Mouse (Mus musculus) liver, embryonic 13.5 days (tissue): ENCODE measurements around the gene Cdk5rap1. TPM values are rescaled to one million over a fixed set of nuclear protein-coding genes. Genes with fewer than 3 reads are reported as not detected.

ENCODE experiments used
- ATAC-seq: fragments of 200-750 bp; cut with Nextera tagmentation; 2 replicates; pipeline ENCODE4 v1.8.0; 2017; ENCODE audit warnings: low read depth, mild to moderate bottlenecking, moderate number of reproducible peaks, moderate library complexity
- DNase-seq: peaks from one replicate; pipeline ENCODE4 v3.0.0; 2022
- H3K27ac ChIP-seq: fragments of 300-500 bp; sonication (generic); 2 replicates; pipeline ENCODE4 v1.5.1; 2015; ENCODE audit warnings: moderate library complexity, mild to moderate bottlenecking, inconsistent platforms
- H3K27me3 ChIP-seq: fragments of 300-500 bp; sonication (generic); 2 replicates; pipeline ENCODE4 v1.6.1; 2015; ENCODE audit warnings: mild to moderate bottlenecking, inconsistent platforms
- H3K36me3 ChIP-seq: fragments of 300-500 bp; sonication (generic); 2 replicates; pipeline ENCODE4 v1.6.1; 2015; ENCODE audit warnings: mild to moderate bottlenecking, inconsistent platforms
- H3K4me1 ChIP-seq: fragments of 300-500 bp; sonication (generic); replicated peaks from 2 replicates; pipeline ENCODE4 v1.6.1; 2015; ENCODE audit warnings: inconsistent platforms
- H3K4me2 ChIP-seq: fragments of 300-500 bp; sonication (generic); 2 replicates; pipeline ENCODE4 v1.6.1; 2015; ENCODE audit warnings: inconsistent platforms, mild to moderate bottlenecking, moderate library complexity
- H3K4me3 ChIP-seq: fragments of 300-500 bp; sonication (generic); replicated peaks from 2 replicates; pipeline ENCODE4 v1.5.1; 2015; ENCODE audit warnings: mild to moderate bottlenecking, inconsistent platforms
- H3K9ac ChIP-seq: fragments of 300-500 bp; sonication (generic); 2 replicates; pipeline ENCODE4 v1.6.1; 2015; ENCODE audit warnings: mild to moderate bottlenecking, inconsistent platforms
- H3K9me3 ChIP-seq: fragments of 300-500 bp; sonication (generic); replicated peaks from 2 replicates; pipeline ENCODE4 v1.6.1; 2016; ENCODE audit warnings: inconsistent platforms
- WGBS: fragments of 180-500 bp; shearing (Covaris S2); methylation state at CpG from one replicate; pipeline ENCODE4 v1.1.7; 2015; ENCODE audit not compliant: insufficient replicate concordance; 5-methylcytosine and 5-hydroxymethylcytosine counted together
- polyA plus RNA-seq: library from polyadenylated mRNA; unstranded; fragments of >200 nt; fragmentation: Nextera tagmentation; extraction: Ambion mirVana; gene quantifications from 2 replicates; pipeline ENCODE4 v1.2.1, GENCODE M21; 2015

Gene Cdk5rap1
- polyA plus RNA-seq, 1 experiment from 2014 or later = 18.0 TPM

DNA sequence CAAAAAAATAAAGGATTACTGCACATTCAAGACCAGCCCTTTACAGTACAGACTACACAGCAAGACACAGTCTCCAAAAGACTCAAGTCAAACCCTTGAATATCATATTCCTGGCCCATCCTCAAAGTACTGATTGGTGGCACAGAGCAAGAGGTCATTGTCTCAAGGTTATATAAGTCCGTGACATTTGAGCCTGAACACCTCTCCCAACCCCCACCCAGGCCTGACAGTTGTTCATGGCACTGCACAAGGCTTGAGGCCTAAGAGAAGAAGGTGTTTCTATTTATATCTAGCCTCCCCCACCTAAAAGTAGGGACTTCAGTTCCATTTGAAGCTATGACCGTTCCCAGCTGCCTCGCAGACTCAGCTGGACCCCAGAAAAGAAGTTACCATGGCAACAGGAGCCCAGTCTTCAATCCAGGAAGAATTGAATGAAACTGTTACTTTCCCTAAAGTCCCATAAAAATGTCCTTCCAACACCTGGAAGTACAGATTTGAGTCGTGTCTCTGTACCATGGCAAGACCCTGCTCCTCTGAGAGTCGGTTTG is 32.7 kb upstream of the Cdk5rap1 start:
- Histone ChIP-seq H3K27ac (no peak overlapping the region), H3K9ac (no peak overlapping the region), H3K9me3 (no peaks in the 10 kb centered on the region), H3K27me3 (peaks cover 48% of the 10 kb centered on the region), H3K4me3 (no peak overlapping the region), H3K36me3 (no peaks in the 10 kb centered on the region), H3K4me2 (no peak overlapping the region), H3K4me1 (peaks cover 16% of the 10 kb centered on the region)
- ATAC-seq (no peak), DNase-seq (no peak)
- 59% methylated on average over 5 of the region's 5 CpGs for WGBS

DNA sequence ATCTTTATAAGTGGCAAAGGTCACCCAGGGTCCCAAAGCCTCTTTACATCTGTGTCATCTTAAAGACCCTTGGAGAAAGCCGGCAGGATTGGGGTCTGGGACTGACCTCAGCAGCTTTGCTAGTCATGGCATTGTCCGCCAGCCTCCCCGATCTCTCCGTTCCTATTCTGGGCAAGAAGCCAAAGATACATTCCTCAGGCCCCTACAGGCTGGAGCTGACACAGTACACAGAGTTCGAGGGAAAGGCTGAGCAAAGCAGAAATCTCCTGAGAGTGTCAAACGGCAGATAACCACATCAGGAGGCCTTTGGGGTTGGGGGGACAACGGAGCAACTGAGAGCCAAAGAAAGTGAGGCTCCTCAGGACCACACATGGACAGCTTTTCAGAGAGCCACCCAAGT is 30.0 kb upstream of the Cdk5rap1 start:
- no peaks in the 10 kb centered on the region for H3K9me3 ChIP-seq
- H3K9ac ChIP-seq = no peak overlapping the region
- H3K27ac ChIP-seq = no peak overlapping the region
- 43% methylated on average over 7 of the region's 7 CpGs for WGBS
- ATAC-seq = peak; percentile 35; the same call in 1 of the 2 replicates
- no peaks in the 10 kb centered on the region for H3K36me3 ChIP-seq
- H3K27me3 ChIP-seq = peaks cover 28% of the 10 kb centered on the region
- no peak overlapping the region for H3K4me2 ChIP-seq
- DNase-seq = no peak
- no peak overlapping the region for H3K4me3 ChIP-seq
- peaks cover 12% of the 10 kb centered on the region for H3K4me1 ChIP-seq

DNA sequence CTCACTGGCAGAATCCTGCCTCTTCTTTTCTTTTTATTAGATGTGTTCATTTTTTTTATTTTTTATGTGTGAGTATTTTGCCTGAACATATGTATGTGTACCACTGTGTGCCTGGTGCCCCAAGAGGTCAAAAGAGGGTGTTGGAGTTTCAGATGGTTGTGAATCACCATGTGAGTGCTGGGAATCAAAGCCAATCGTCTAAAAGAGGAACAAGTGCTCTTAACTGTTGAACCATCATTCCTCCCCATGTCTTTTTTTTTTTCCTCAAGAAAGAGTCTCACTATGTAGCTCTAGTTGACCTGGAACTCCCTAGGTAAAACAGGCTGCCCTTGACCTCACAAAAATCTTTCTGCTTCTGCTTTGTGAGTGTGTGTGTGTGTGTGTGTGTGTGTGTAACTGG is 29.2 kb upstream of the Cdk5rap1 start:
- Histone ChIP-seq H3K36me3 (no peaks in the 10 kb centered on the region), H3K4me2 (no peak overlapping the region), H3K4me1 (peaks cover 4% of the 10 kb centered on the region), H3K27ac (no peak overlapping the region), H3K4me3 (no peak overlapping the region), H3K27me3 (peaks cover 20% of the 10 kb centered on the region), H3K9ac (no peak overlapping the region), H3K9me3 (no peaks in the 10 kb centered on the region)
- no peak for DNase-seq
- no peak for ATAC-seq
- 8% methylated on average over 1 of the region's 1 CpGs for WGBS

DNA sequence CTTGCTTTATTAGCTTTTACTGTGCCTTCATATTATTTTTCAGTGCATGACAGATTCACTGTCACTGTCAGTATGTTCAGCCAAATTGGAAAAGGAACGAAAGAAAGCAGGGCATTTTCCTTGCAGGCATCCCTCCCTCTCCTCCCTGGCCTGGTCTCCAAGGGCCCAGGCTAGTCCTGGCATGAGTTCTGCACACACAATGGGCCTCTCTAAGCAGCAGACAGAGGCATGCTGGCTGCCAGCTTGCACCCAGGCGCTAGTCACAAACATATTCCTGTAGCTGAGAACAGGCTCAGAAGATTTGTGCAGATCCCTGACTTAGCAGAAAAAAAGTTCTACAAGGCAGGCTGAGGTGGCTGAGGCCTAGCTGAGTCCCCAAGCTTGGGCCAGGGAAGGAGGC is 26.5 kb upstream of the Cdk5rap1 start:
- Histone ChIP-seq H3K4me2 (no peak overlapping the region), H3K4me1 (0 out of 2 replicates have a peak, but pooled peaks cover 3% of the 10 kb centered on the region), H3K4me3 (no peak overlapping the region), H3K9ac (no peak overlapping the region), H3K9me3 (no peaks in the 10 kb centered on the region), H3K36me3 (no peaks in the 10 kb centered on the region), H3K27me3 (0 out of 2 replicates have a peak, but pooled peaks cover 4% of the 10 kb centered on the region), H3K27ac (no peak overlapping the region)
- ATAC-seq (no peak), DNase-seq (no peak)
- WGBS = 73% methylated on average over 2 of the region's 2 CpGs

DNA sequence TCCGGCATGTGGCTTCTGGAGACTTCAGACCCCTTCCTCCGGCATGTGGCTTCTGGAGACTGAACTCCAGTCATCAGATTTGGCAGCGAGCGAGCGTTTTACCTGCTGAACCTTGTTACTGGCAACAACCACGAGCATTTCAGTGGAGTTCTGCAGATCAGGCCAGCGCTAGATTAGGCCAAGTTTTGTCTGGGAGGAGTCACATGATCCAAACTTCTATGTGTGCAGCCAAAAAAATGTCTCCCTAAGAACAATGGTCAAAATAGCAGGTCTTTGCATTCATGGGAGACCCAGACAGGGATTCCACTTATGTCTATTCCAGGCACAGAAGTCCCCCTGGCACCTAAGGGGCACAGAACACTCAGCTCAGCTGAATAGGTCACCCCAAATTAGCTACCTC is 25.5 kb upstream of the Cdk5rap1 start:
- Histone ChIP-seq H3K4me2 (no peak overlapping the region), H3K27me3 (no peaks in the 10 kb centered on the region), H3K4me3 (no peak overlapping the region), H3K27ac (no peak overlapping the region), H3K4me1 (0 out of 2 replicates have a peak, but pooled peaks cover 3% of the 10 kb centered on the region), H3K36me3 (no peaks in the 10 kb centered on the region), H3K9ac (no peak overlapping the region), H3K9me3 (no peaks in the 10 kb centered on the region)
- DNase-seq (no peak), ATAC-seq (no peak)
- 64% methylated on average over 7 of the region's 7 CpGs for WGBS

DNA sequence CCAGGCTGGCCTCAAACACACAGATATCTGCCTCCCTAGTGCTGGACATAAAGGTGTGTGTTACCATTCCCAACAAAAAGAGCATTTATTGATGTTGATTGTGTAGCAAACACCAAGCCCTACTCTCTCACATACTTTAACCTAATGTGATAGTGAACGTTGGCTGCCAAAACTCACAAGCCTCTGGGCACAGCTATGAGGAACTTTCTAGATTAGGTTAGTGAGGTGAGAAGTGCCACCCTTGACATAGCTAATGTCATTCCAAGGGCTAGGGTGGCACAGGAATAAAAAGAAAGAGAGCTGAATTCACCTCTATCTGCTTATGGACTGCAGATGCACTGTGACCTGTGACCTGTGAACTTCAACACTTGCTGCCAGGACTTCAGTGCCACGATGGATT is 23.7 kb upstream of the Cdk5rap1 start:
- Histone ChIP-seq H3K36me3 (no peaks in the 10 kb centered on the region), H3K9ac (no peak overlapping the region), H3K4me3 (no peak overlapping the region), H3K9me3 (no peaks in the 10 kb centered on the region), H3K4me2 (no peak overlapping the region), H3K4me1 (no peaks in the 10 kb centered on the region), H3K27me3 (no peaks in the 10 kb centered on the region), H3K27ac (no peak overlapping the region)
- DNase-seq (no peak), ATAC-seq (no peak)
- 61% methylated on average over 2 of the region's 2 CpGs for WGBS

DNA sequence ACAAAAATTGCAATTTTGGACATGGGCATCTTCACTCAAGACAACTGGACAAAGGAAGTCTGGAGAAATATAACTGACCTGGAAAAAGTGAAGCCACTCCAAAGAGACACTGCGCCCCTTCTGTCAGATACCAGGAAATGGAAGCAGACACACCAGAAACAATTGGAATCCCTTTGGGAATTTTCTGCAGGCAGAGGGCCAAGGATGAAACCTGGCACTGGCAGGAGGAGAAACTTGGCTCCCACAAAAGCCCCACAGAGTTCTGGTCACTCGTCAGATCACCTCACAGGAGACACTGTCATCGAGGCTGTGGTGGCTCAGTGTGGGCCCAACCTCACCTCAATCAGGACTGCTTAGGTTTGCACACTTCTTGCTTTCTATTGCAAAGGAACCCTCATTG is 21.8 kb upstream of the Cdk5rap1 start:
- Histone ChIP-seq H3K9me3 (no peaks in the 10 kb centered on the region), H3K27ac (no peak overlapping the region), H3K4me2 (no peak overlapping the region), H3K27me3 (no peaks in the 10 kb centered on the region), H3K9ac (no peak overlapping the region), H3K4me3 (no peak overlapping the region), H3K4me1 (peaks cover 11% of the 10 kb centered on the region), H3K36me3 (no peaks in the 10 kb centered on the region)
- DNase-seq (no peak), ATAC-seq (no peak)
- WGBS = 69% methylated on average over 3 of the region's 3 CpGs

DNA sequence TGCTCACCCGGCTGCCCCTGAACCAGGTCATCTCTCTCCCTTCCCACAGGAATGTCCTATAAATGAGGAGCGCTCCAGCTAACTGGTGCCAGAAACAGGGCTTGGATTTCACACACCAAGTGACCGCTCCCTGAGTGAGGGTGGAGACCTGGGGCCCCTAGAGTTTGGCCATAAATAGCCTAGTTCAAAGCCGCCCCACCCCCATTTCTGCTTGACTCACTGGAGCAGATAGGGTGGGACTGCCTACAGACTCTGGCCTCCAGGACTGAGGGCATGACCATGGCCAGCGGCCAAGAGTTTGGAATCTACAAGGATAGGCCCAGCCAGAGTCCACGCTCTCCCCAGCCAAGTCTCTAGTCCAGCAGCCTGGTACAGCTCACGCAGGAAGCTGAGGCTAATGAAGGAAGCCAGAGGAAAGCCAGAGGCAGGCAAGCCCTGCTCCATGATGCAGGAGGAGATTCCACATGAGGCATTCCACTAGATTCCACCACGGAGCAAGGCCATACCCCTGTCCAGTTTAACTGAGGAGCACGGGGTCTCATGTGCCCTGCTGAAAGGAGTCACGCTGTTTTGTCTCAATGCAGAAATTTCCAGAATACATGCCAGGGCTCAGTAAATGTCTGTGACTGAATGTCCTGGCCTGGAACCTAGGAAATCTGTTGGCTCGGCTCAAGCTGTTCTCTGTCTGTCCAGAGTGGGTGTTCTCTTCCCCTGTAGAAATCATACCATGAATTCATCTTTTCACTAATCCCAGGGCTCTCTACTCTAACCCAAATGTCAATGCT is 17.6 kb upstream of the Cdk5rap1 start:
- Histone ChIP-seq H3K4me3 (no peak overlapping the region), H3K4me2 (no peak overlapping the region), H3K36me3 (no peaks in the 10 kb centered on the region), H3K9ac (no peak overlapping the region), H3K9me3 (no peaks in the 10 kb centered on the region), H3K27ac (peak overlapping the region; percentile 57), H3K4me1 (peaks cover 14% of the 10 kb centered on the region), H3K27me3 (no peaks in the 10 kb centered on the region)
- 66% methylated on average over 11 of the region's 11 CpGs for WGBS
- DNase-seq = no peak
- peak; percentile 78 for ATAC-seq

DNA sequence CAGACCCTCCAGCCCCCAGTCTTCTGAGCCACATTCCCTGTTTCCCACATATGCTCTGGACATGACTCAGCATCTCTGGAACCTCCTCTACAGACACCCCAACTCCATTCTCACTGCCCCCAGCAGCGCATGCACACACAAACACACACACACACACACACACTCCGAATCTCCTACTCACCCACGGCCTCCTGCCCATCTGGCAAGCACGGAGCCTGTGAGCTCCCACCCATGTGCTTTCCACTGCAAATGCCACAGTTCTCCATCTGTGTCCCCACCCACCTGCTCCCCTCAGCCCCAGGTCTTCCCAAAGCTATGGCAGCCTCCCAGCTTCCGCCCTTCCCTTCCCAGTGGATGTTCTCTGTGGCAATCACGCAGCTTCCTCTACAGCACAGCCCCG is 6.3 kb upstream of the Cdk5rap1 start:
- Histone ChIP-seq H3K27ac (no peak overlapping the region), H3K4me3 (no peak overlapping the region), H3K4me1 (no peaks in the 10 kb centered on the region), H3K27me3 (no peaks in the 10 kb centered on the region), H3K36me3 (no peaks in the 10 kb centered on the region), H3K9me3 (no peaks in the 10 kb centered on the region), H3K9ac (no peak overlapping the region), H3K4me2 (no peak overlapping the region)
- 79% methylated on average over 7 of the region's 7 CpGs for WGBS
- no peak for DNase-seq
- no peak for ATAC-seq

DNA sequence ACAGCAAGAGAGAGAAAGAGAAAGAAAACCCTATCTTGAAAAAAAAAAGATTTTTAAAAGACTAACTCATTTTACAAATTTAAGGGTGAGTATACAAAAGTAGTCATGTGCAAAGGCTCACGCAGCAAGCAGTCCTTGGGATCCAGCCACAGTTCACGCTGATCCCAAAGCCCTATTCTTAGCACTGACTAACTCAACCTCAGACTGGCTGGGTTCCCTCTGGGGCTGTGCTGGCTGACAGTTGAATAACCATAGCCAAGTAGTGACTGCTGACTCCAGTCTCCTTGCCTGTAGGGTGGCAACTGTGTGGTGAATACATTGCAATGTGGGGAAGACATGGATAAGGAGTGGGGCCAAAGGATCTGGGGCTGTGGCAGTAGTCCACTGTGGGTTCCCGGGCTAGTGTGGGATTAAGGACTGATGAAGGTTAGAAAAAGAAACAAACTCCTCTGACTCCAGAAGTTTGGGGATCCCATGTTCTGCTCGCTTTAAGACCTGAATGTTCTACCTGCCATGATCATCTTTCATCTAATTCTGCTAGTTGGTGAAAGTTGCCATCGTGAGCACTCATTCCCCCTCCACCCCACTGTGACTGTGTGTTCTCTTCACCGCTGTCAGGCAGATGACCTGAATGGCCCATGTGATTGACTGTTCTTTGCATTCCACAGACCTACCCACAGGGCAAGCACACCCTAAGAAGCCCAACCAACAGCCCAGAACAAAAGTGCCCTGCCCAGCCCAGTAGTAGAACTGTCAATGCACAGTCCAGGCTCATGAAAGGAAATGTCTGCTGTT is 2.2 kb upstream of the Cdk5rap1 start:
- H3K4me1 ChIP-seq = peaks cover 18% of the 10 kb centered on the region
- no peaks in the 10 kb centered on the region for H3K27me3 ChIP-seq
- ATAC-seq = no peak
- H3K4me2 ChIP-seq = no peak overlapping the region
- no peak overlapping the region for H3K27ac ChIP-seq
- no peak for DNase-seq
- whole genome bisulfite sequencing = 71% methylated on average over 6 of the region's 6 CpGs
- H3K9ac ChIP-seq = no peak overlapping the region
- H3K9me3 ChIP-seq = no peaks in the 10 kb centered on the region
- 0 out of 2 replicates have a peak, but pooled peaks cover 7% of the 10 kb centered on the region for H3K36me3 ChIP-seq
- no peak overlapping the region for H3K4me3 ChIP-seq

DNA sequence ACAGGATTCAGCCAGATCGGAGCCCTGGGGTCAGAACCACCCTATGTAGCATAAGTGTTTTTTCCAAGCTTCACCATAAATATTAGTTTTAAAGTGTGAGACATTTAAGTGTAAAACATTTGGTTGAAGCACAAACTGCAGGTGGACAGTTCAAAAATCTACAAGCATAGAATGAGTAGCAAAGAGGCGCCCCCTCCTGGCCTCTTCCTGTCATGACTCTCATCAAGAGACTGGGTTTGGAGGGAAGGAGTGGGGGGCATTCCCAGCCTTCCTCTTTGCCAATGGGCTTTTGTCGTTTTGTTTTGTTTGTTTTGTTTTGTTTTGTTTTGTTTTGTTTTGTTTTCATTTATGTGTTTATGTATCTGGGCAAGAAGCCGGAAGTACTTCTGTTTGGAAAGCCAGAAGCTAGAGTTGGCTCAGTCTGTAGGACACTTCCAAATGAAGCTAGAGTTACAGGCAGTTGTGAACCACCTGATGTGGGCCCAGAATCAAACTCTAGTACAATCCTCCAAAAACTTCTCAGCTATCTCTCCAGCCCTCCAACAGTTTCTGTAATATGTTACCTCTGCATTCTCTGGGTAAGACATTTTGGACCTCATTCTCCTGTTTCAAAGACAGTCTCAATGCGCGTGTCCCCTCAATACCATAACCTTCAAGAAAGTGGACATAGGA is 1.3 kb upstream of the Cdk5rap1 start:
- ATAC-seq = no peak
- Histone ChIP-seq H3K4me1 (peaks cover 18% of the 10 kb centered on the region), H3K36me3 (0 out of 2 replicates have a peak, but pooled peaks cover 9% of the 10 kb centered on the region), H3K4me2 (0 out of 2 replicates have a peak overlapping the region, but pooled peaks have one; percentile 79), H3K9ac (no peak overlapping the region), H3K27ac (no peak overlapping the region), H3K4me3 (no peak overlapping the region), H3K27me3 (no peaks in the 10 kb centered on the region), H3K9me3 (no peaks in the 10 kb centered on the region)
- peak; percentile 59 for DNase-seq
- WGBS = 50% methylated on average over 6 of the region's 6 CpGs
